Comparison of ENCODE assay signal across 11 mouse cellular contexts in genomic region chrX:139247294-139247693, GRCm38 (mm10). TPM values are rescaled to one million over a fixed set of nuclear protein-coding genes. Genes with fewer than 3 reads are reported as not detected.
A peak's percentile ranks its signal among the peaks of the same experiment; 100 is the strongest.
DNase-seq lines count a peak whose midpoint lies in the region; ATAC-seq and TF ChIP-seq lines count a peak whose summit lies in the region.
"Had no signal": no experiment of that assay in that cellular context is flagged by ENCODE, and none has a peak within 500 bp of the region (broad histone marks: within the 10 kb centered on the region; RNA-seq: fewer than 3 reads in every experiment).

No protein-coding gene starts in this region.

- H3K27me3 ChIP-seq in hindbrain, embryonic 11.5 days (ENCODE audit: control insufficient read depth, insufficient read depth, low read length): no peaks in the 10 kb centered on the region
- H3K27me3 ChIP-seq in hindbrain, embryonic 10.5 days (ENCODE audit: insufficient read depth, poor library complexity, severe bottlenecking): no peaks in the 10 kb centered on the region
- H3K27me3 ChIP-seq: hindbrain, embryonic 15.5 days; liver, embryonic 15.5 days; neural tube, embryonic 12.5 days had no signal

- no peak for TF ChIP-seq POLR2A in brain, embryonic 14.5 days (IDR thresholded peaks at IDR 0.05; ENCODE audit: borderline replicate concordance, extremely low read depth, insufficient read depth, insufficient read length, poor library complexity, severe bottlenecking)

- no peaks in the 10 kb centered on the region for H3K36me3 ChIP-seq in hindbrain, embryonic 11.5 days (ENCODE audit: control insufficient read depth, insufficient read depth, low read length)
- H3K36me3 ChIP-seq in hindbrain, embryonic 10.5 days: no peaks in the 10 kb centered on the region
- H3K36me3 ChIP-seq: hindbrain, embryonic 15.5 days; liver, embryonic 15.5 days; neural tube, embryonic 12.5 days had no signal

- no peak overlapping the region for H3K9ac ChIP-seq in hindbrain, embryonic 11.5 days (ENCODE audit: low read depth, low read length)
- H3K9ac ChIP-seq: hindbrain, embryonic 15.5 days; liver, embryonic 15.5 days; neural tube, embryonic 12.5 days had no signal

- no peaks in the 10 kb centered on the region for H3K9me3 ChIP-seq in hindbrain, embryonic 11.5 days (ENCODE audit: control insufficient read depth, low read length)
- no peaks in the 10 kb centered on the region for H3K9me3 ChIP-seq in hindbrain, embryonic 10.5 days
- H3K9me3 ChIP-seq: hindbrain, embryonic 15.5 days; liver, embryonic 15.5 days; neural tube, embryonic 12.5 days had no signal

- ATAC-seq in hindbrain, embryonic 11.5 days (ENCODE audit: low FRiP score): no peak
- ATAC-seq in monocyte, adult 5-6 weeks (replicated peaks; ENCODE audit: insufficient number of reproducible peaks, low FRiP score, low TSS enrichment, poor library complexity, severe bottlenecking): no peak

- peak; percentile 26; the same call in 1 of the 2 replicates for TF ChIP-seq CTCF in brain, embryonic 14.5 days (IDR thresholded peaks at IDR 0.05; ENCODE audit: borderline replicate concordance, extremely low read depth, insufficient read depth, insufficient read length)

- peak; percentile 13 for DNase-seq in hindbrain, embryonic 11.5 days (ENCODE audit: low spot score)
- DNase-seq in hindbrain, embryonic 10.5 days (ENCODE audit: low spot score): no peak
- peak; percentile 35 for DNase-seq in testis, postnatal 10 days (ENCODE audit: low spot score)
- no peak for DNase-seq in testis, postnatal 14 days (ENCODE audit: low spot score)
- peak; percentile 8 for DNase-seq in brain, embryonic 14.5 days (ENCODE audit: low read depth)
- peak; percentile 2 for DNase-seq in mesoderm, embryonic 11.5 days (ENCODE audit: low read depth, low spot score)
- DNase-seq in thymus, postnatal 36 days: no peak

- H3K4me1 ChIP-seq in hindbrain, embryonic 11.5 days (replicated peaks; ENCODE audit: control insufficient read depth, insufficient read depth, low read length): no peaks in the 10 kb centered on the region
- no peaks in the 10 kb centered on the region for H3K4me1 ChIP-seq in hindbrain, embryonic 10.5 days (replicated peaks)
- H3K4me1 ChIP-seq: hindbrain, embryonic 15.5 days; liver, embryonic 15.5 days; neural tube, embryonic 12.5 days had no signal

- H3K4me3 ChIP-seq in hindbrain, embryonic 11.5 days (ENCODE audit: low read depth, low read length): no peak overlapping the region
- no peak overlapping the region for H3K4me3 ChIP-seq in hindbrain, embryonic 10.5 days
- H3K4me3 ChIP-seq: hindbrain, embryonic 15.5 days; liver, embryonic 15.5 days; neural tube, embryonic 12.5 days had no signal

- WGBS in hindbrain, embryonic 11.5 days: 71% methylated on average over 3 of the region's 3 CpGs
- 79% methylated on average over 3 of the region's 3 CpGs for WGBS in hindbrain, embryonic 10.5 days

- no peak overlapping the region for H3K27ac ChIP-seq in hindbrain, embryonic 11.5 days (ENCODE audit: low read depth, low read length)
- no peak overlapping the region for H3K27ac ChIP-seq in hindbrain, embryonic 10.5 days
- H3K27ac ChIP-seq: hindbrain, embryonic 15.5 days; liver, embryonic 15.5 days; neural tube, embryonic 12.5 days had no signal

- no peak overlapping the region for H3K4me2 ChIP-seq in hindbrain, embryonic 11.5 days (replicated peaks; ENCODE audit: low read depth, low read length)
- H3K4me2 ChIP-seq: hindbrain, embryonic 15.5 days; liver, embryonic 15.5 days; neural tube, embryonic 12.5 days had no signal

RNA-seq across cellular contexts. Expression of gene Mum1l1, which starts 37.5 kb away (rescaled TPM):
- 17.1 and 18.3 TPM in 2 replicates for polyA plus RNA-seq in hindbrain, embryonic 11.5 days (2014; fragmentation: Nextera tagmentation; extraction: Ambion mirVana)
- 12.7 and 23.9 TPM in 2 replicates for polyA plus RNA-seq in hindbrain, embryonic 10.5 days (2016; fragmentation: Nextera tagmentation; extraction: Ambion mirVana)
- 3.3 and 3.7 TPM in 2 replicates for polyA plus RNA-seq in brain, embryonic 14.5 days (2012; rRNA removed)
- not detected in 3 replicates for total RNA-seq in monocyte, adult 5-6 weeks (2017)

Comparison
In these comparisons a context has a peak if more than half of its experiments do, and no peak if none do; other contexts are left out.
1. DNase-seq: peak in hindbrain, embryonic 11.5 days (single experiment), testis, postnatal 10 days (single experiment), brain, embryonic 14.5 days (single experiment) and mesoderm, embryonic 11.5 days (single experiment); none in hindbrain, embryonic 10.5 days (single experiment), testis, postnatal 14 days (single experiment) and thymus, postnatal 36 days (0 of 2).